Mouse (Mus musculus): Measurements from ENCODE around the gene Wiz. TPM values are rescaled to one million over a fixed set of nuclear protein-coding genes. Genes with fewer than 3 reads are reported as not detected.

Wiz gene
- polyA plus RNA-seq, 1 experiment from 2014 or later: 2.7 TPM

GRCm38 (mm10) chr17:32351269-32351668 lies 38.0 kb downstream of the Wiz start:
- Histone ChIP-seq H3K4me2 (ENCODE audit: low read depth, low read length) (peak overlapping the region; percentile 98), H3K36me3 (replicated peaks; ENCODE audit: insufficient read depth, low read length) (peaks cover 22% of the 10 kb centered on the region), H3K9me3 (ENCODE audit: low read length) (no peaks in the 10 kb centered on the region), H3K27ac (ENCODE audit: low read depth) (no peak overlapping the region), H3K27me3 (ENCODE audit: insufficient read depth, low read length) (no peaks in the 10 kb centered on the region), H3K9ac (replicated peaks) (no peak overlapping the region), H3K4me1 (ENCODE audit: insufficient read depth) (peaks cover 12% of the 10 kb centered on the region), H3K4me3 (ENCODE audit: low read depth, low read length) (peak overlapping the region; percentile 73; the same call in 1 of the 2 replicates)
- DNase-seq (no peak), ATAC-seq (no peak)
- WGBS (ENCODE audit: insufficient replicate concordance): 60% methylated on average over 3 of the region's 3 CpGs
- TF ChIP-seq CTCF (IDR thresholded peaks at IDR 0.05; ENCODE audit: low read depth) (no peak), EP300 (IDR thresholded peaks at IDR 0.05; ENCODE audit: low read depth) (no peak)

- TF ChIP-seq EP300 (IDR thresholded peaks at IDR 0.05; ENCODE audit: low read depth): peak; percentile 75
- 0 out of 2 replicates have a peak, but pooled peaks have one; percentile 1 for TF ChIP-seq CTCF (IDR thresholded peaks at IDR 0.05; ENCODE audit: low read depth)
- H3K36me3 ChIP-seq (replicated peaks; ENCODE audit: insufficient read depth, low read length): peaks cover 14% of the 10 kb centered on the region
- H3K4me2 ChIP-seq (ENCODE audit: low read depth, low read length): peak within 1 kb of the TSS; percentile 98
- H3K9ac ChIP-seq (replicated peaks): peak within 1 kb of the TSS; percentile 90
- DNase-seq (peak; percentile 94), ATAC-seq (peak; percentile 95)
- peak within 1 kb of the TSS; percentile 73 for H3K4me3 ChIP-seq (ENCODE audit: low read depth, low read length)
- H3K27me3 ChIP-seq (ENCODE audit: insufficient read depth, low read length): no peaks in the 10 kb centered on the region
- under 1% methylated on average over 35 of the region's 37 CpGs for WGBS (ENCODE audit: insufficient replicate concordance)
- H3K9me3 ChIP-seq (ENCODE audit: low read length): no peaks in the 10 kb centered on the region
- H3K27ac ChIP-seq (ENCODE audit: low read depth): peak within 1 kb of the TSS; percentile 92
- peaks cover 12% of the 10 kb centered on the region for H3K4me1 ChIP-seq (ENCODE audit: insufficient read depth)
These were observed 38.8 kb downstream of the Wiz start, which contains the start of gene Akap8l for GRCm38 (mm10) chr17:32350382-32350983. Gene Akap8l (minus strand): TSS chr17:32350607.

GRCm38 (mm10) chr17:32349851-32350381 lies 39.3 kb downstream of the Wiz start:
- peak overlapping the region; percentile 73 for H3K4me3 ChIP-seq (ENCODE audit: low read depth, low read length)
- no peaks in the 10 kb centered on the region for H3K27me3 ChIP-seq (ENCODE audit: insufficient read depth, low read length)
- no peak for DNase-seq
- ATAC-seq: peak; percentile 16
- H3K36me3 ChIP-seq (replicated peaks; ENCODE audit: insufficient read depth, low read length): peaks cover 12% of the 10 kb centered on the region
- peaks cover 12% of the 10 kb centered on the region for H3K4me1 ChIP-seq (ENCODE audit: insufficient read depth)
- H3K4me2 ChIP-seq (ENCODE audit: low read depth, low read length): peak overlapping the region; percentile 98
- H3K27ac ChIP-seq (ENCODE audit: low read depth): peak overlapping the region; percentile 92
- H3K9ac ChIP-seq (replicated peaks): peak overlapping the region; percentile 90
- no peaks in the 10 kb centered on the region for H3K9me3 ChIP-seq (ENCODE audit: low read length)
- TF ChIP-seq EP300 (IDR thresholded peaks at IDR 0.05; ENCODE audit: low read depth) (no peak), CTCF (IDR thresholded peaks at IDR 0.05; ENCODE audit: low read depth) (no peak)
- WGBS (ENCODE audit: insufficient replicate concordance): under 1% methylated on average over 24 of the region's 24 CpGs

GRCm38 (mm10) chr17:32349037-32349732 lies 40.1 kb downstream of the Wiz start:
- Histone ChIP-seq H3K4me2 (ENCODE audit: low read depth, low read length) (peak overlapping the region; percentile 98), H3K27ac (ENCODE audit: low read depth) (peak overlapping the region; percentile 92), H3K9me3 (ENCODE audit: low read length) (no peaks in the 10 kb centered on the region), H3K27me3 (ENCODE audit: insufficient read depth, low read length) (no peaks in the 10 kb centered on the region), H3K4me3 (ENCODE audit: low read depth, low read length) (peak overlapping the region; percentile 73), H3K9ac (replicated peaks) (peak overlapping the region; percentile 90), H3K4me1 (ENCODE audit: insufficient read depth) (peaks cover 12% of the 10 kb centered on the region), H3K36me3 (replicated peaks; ENCODE audit: insufficient read depth, low read length) (peaks cover 10% of the 10 kb centered on the region; the same call in 1 of the 2 replicates)
- ATAC-seq: peak; percentile 28
- 4% methylated on average over 4 of the region's 4 CpGs for WGBS (ENCODE audit: insufficient replicate concordance)
- peak; percentile 71 for DNase-seq
- peak; percentile 97 for TF ChIP-seq CTCF (IDR thresholded peaks at IDR 0.05; ENCODE audit: low read depth)
- TF ChIP-seq EP300 (IDR thresholded peaks at IDR 0.05; ENCODE audit: low read depth): no peak

GRCm38 (mm10) chr17:32348406-32348805 lies 40.8 kb downstream of the Wiz start:
- H3K27me3 ChIP-seq (ENCODE audit: insufficient read depth, low read length): no peaks in the 10 kb centered on the region
- TF ChIP-seq CTCF (IDR thresholded peaks at IDR 0.05; ENCODE audit: low read depth) (no peak), EP300 (IDR thresholded peaks at IDR 0.05; ENCODE audit: low read depth) (no peak)
- H3K9me3 ChIP-seq (ENCODE audit: low read length): no peaks in the 10 kb centered on the region
- peak overlapping the region; percentile 98 for H3K4me2 ChIP-seq (ENCODE audit: low read depth, low read length)
- H3K27ac ChIP-seq (ENCODE audit: low read depth): no peak overlapping the region
- peaks cover 13% of the 10 kb centered on the region; the same call in 1 of the 2 replicates for H3K36me3 ChIP-seq (replicated peaks; ENCODE audit: insufficient read depth, low read length)
- DNase-seq (no peak), ATAC-seq (no peak)
- peaks cover 12% of the 10 kb centered on the region for H3K4me1 ChIP-seq (ENCODE audit: insufficient read depth)
- H3K4me3 ChIP-seq (ENCODE audit: low read depth, low read length): peak overlapping the region; percentile 73
- 83% methylated on average over 2 of the region's 2 CpGs for WGBS (ENCODE audit: insufficient replicate concordance)
- H3K9ac ChIP-seq (replicated peaks): no peak overlapping the region; the same call in 1 of the 2 replicates

- Histone ChIP-seq H3K27ac (ENCODE audit: low read depth) (no peak overlapping the region), H3K36me3 (replicated peaks; ENCODE audit: insufficient read depth, low read length) (peaks cover 48% of the 10 kb centered on the region), H3K4me1 (ENCODE audit: insufficient read depth) (peaks cover 10% of the 10 kb centered on the region; the same call in 1 of the 2 replicates), H3K9me3 (ENCODE audit: low read length) (no peaks in the 10 kb centered on the region), H3K9ac (replicated peaks) (no peak overlapping the region), H3K4me2 (ENCODE audit: low read depth, low read length) (no peak overlapping the region), H3K27me3 (ENCODE audit: insufficient read depth, low read length) (no peaks in the 10 kb centered on the region), H3K4me3 (ENCODE audit: low read depth, low read length) (no peak overlapping the region)
- no peak for ATAC-seq
- WGBS (ENCODE audit: insufficient replicate concordance): 82% methylated on average over 1 of the region's 1 CpGs
- TF ChIP-seq EP300 (IDR thresholded peaks at IDR 0.05; ENCODE audit: low read depth): no peak
- no peak for TF ChIP-seq CTCF (IDR thresholded peaks at IDR 0.05; ENCODE audit: low read depth)
- DNase-seq: no peak
These were observed 48.1 kb downstream of the Wiz start for GRCm38 (mm10) chr17:32341102-32341501.

All from liver, postnatal 0 days (tissue).